Mouse (Mus musculus): Measurements from ENCODE around the gene Plin1.

The Plin1 gene

GRCm38 (mm10) chr7:79736511-79736910 is 3.8 kb upstream of the Plin1 start:
- DNase-seq (ENCODE audit: low read depth, low spot score), result no peak

GRCm38 (mm10) chr7:79734563-79734962 is 1.9 kb upstream of the Plin1 start:
- DNase-seq (ENCODE audit: low read depth, low spot score), result no peak

- DNase-seq (ENCODE audit: low read depth, low spot score), result no peak
These were observed 1.3 kb downstream of the Plin1 start for GRCm38 (mm10) chr7:79731438-79731837.

- DNase-seq (ENCODE audit: low read depth, low spot score), result no peak
These were observed 2.8 kb downstream of the Plin1 start for GRCm38 (mm10) chr7:79729743-79730370.

- DNase-seq (ENCODE audit: low read depth, low spot score), result no peak
These were observed 3.5 kb downstream of the Plin1 start for GRCm38 (mm10) chr7:79729169-79729568.

GRCm38 (mm10) chr7:79728219-79728618 is 4.5 kb downstream of the Plin1 start:
- DNase-seq (ENCODE audit: low read depth, low spot score), result no peak

GRCm38 (mm10) chr7:79727091-79727490 is 5.6 kb downstream of the Plin1 start:
- no peak for DNase-seq (ENCODE audit: low read depth, low spot score)

- no peak for DNase-seq (ENCODE audit: low read depth, low spot score)
These were observed 11.2 kb downstream of the Plin1 start for GRCm38 (mm10) chr7:79721386-79721977.

- DNase-seq (ENCODE audit: low read depth, low spot score), result peak; percentile 81
These were observed 17.3 kb downstream of the Plin1 start, which contains the start of gene Kif7 for GRCm38 (mm10) chr7:79715187-79715981. Gene Kif7 (minus strand): TSS chr7:79715720.

- DNase-seq (ENCODE audit: low read depth, low spot score), result no peak
These were observed 21.9 kb downstream of the Plin1 start for GRCm38 (mm10) chr7:79710831-79711230.

GRCm38 (mm10) chr7:79710130-79710607 is 22.5 kb downstream of the Plin1 start:
- no peak for DNase-seq (ENCODE audit: low read depth, low spot score)

GRCm38 (mm10) chr7:79705210-79705609 is 27.5 kb downstream of the Plin1 start:
- DNase-seq (ENCODE audit: low read depth, low spot score), result no peak

- no peak for DNase-seq (ENCODE audit: low read depth, low spot score)
These were observed 29.9 kb downstream of the Plin1 start for GRCm38 (mm10) chr7:79702755-79703154.

- no peak for DNase-seq (ENCODE audit: low read depth, low spot score)
These were observed 36.2 kb downstream of the Plin1 start for GRCm38 (mm10) chr7:79696495-79696894.

- DNase-seq (ENCODE audit: low read depth, low spot score), result no peak
These were observed 52.5 kb downstream of the Plin1 start for GRCm38 (mm10) chr7:79680231-79680630.

- DNase-seq (ENCODE audit: low read depth, low spot score), result no peak
These were observed 53.5 kb downstream of the Plin1 start for GRCm38 (mm10) chr7:79679186-79679585.

GRCm38 (mm10) chr7:79670900-79671604 is 61.7 kb downstream of the Plin1 start:
- DNase-seq (ENCODE audit: low read depth, low spot score), result no peak
